Mouse (Mus musculus): ENCODE data around the gene Apoc4. TPM values are rescaled to one million over a fixed set of nuclear protein-coding genes. Genes with fewer than 3 reads are reported as not detected.

The Apoc4 gene
- polyA plus RNA-seq, 1 experiment from 2014 or later: 0.08 TPM

GRCm38 (mm10) chr7:19713598-19713997 is 32.3 kb upstream of the Apoc4 start:
- Histone ChIP-seq H3K27me3 (no peaks in the 10 kb centered on the region), H3K4me1 (replicated peaks) (peaks cover 24% of the 10 kb centered on the region), H3K4me2 (peak overlapping the region; percentile 98; the same call in 1 of the 2 replicates), H3K9me3 (no peaks in the 10 kb centered on the region), H3K9ac (peak overlapping the region; percentile 97; the same call in 1 of the 2 replicates), H3K27ac (replicated peaks) (no peak overlapping the region), H3K36me3 (peaks cover 51% of the 10 kb centered on the region), H3K4me3 (no peak overlapping the region)
- WGBS: 87% methylated on average over 9 of the region's 9 CpGs
- no peak for ATAC-seq (ENCODE audit: low read depth)

DNA sequence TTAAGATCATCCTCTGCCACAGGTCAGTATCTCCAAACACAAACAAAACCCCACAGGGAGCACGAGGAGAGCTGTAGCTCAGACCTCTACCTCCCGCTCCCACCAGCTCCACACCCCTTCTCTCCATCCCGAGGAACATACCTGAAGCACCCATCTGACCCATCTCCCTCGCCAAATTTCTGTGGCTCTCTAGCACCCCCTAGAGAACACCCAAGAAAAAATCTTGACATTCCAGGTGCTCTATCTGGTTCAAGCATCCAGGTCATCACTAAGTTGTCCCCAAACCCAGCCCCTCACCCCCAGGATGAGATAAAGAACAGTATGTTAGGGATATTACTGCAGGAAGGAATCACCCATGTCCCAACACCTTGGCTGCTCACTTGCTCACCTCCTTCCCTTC is 31.9 kb upstream of the Apoc4 start:
- no peak overlapping the region for H3K9ac ChIP-seq
- H3K36me3 ChIP-seq: peaks cover 54% of the 10 kb centered on the region
- no peak for ATAC-seq (ENCODE audit: low read depth)
- peaks cover 24% of the 10 kb centered on the region for H3K4me1 ChIP-seq (replicated peaks)
- H3K27ac ChIP-seq (replicated peaks): no peak overlapping the region
- H3K4me3 ChIP-seq: no peak overlapping the region
- no peaks in the 10 kb centered on the region for H3K9me3 ChIP-seq
- no peak overlapping the region for H3K4me2 ChIP-seq
- no peaks in the 10 kb centered on the region for H3K27me3 ChIP-seq
- WGBS: 63% methylated on average over 4 of the region's 4 CpGs

DNA sequence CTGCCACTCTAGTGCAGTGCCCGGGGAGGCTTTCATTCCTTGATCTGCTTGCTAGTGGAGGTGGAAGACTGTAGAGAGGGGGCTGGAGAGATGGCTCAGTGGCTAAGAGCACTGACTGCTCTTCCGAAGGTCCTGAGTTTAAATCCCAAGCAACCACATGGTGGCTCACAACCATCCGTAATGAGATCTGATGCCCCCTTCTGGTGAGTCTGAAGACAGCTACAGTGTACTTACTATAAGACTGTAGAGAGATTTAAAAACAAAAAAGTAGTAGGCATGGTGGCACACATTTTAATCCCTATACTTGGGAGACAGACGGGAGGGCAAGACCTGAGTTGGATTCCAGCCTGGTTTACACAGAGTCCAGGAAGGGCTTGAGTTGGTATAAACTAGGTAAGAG is 31.1 kb upstream of the Apoc4 start:
- no peak for ATAC-seq (ENCODE audit: low read depth)
- 80% methylated on average over 4 of the region's 4 CpGs for WGBS
- Histone ChIP-seq H3K4me2 (no peak overlapping the region), H3K4me3 (no peak overlapping the region), H3K27me3 (no peaks in the 10 kb centered on the region), H3K9me3 (no peaks in the 10 kb centered on the region), H3K9ac (no peak overlapping the region), H3K27ac (replicated peaks) (no peak overlapping the region), H3K4me1 (replicated peaks) (peaks cover 24% of the 10 kb centered on the region), H3K36me3 (peaks cover 58% of the 10 kb centered on the region)

GRCm38 (mm10) chr7:19710650-19711049 is 29.4 kb upstream of the Apoc4 start:
- ATAC-seq (ENCODE audit: low read depth): no peak
- H3K27ac ChIP-seq (replicated peaks): no peak overlapping the region
- H3K4me2 ChIP-seq: no peak overlapping the region
- no peak overlapping the region for H3K4me3 ChIP-seq
- no peaks in the 10 kb centered on the region for H3K27me3 ChIP-seq
- 93% methylated on average over 10 of the region's 10 CpGs for WGBS
- H3K36me3 ChIP-seq: peaks cover 70% of the 10 kb centered on the region
- H3K4me1 ChIP-seq (replicated peaks): peaks cover 15% of the 10 kb centered on the region
- no peaks in the 10 kb centered on the region for H3K9me3 ChIP-seq
- H3K9ac ChIP-seq: no peak overlapping the region

GRCm38 (mm10) chr7:19705271-19705670 is 24.0 kb upstream of the Apoc4 start:
- WGBS: 93% methylated on average over 7 of the region's 7 CpGs
- Histone ChIP-seq H3K9ac (no peak overlapping the region), H3K4me1 (replicated peaks) (0 out of 2 replicates have a peak, but pooled peaks cover 7% of the 10 kb centered on the region), H3K36me3 (peaks cover 75% of the 10 kb centered on the region), H3K27me3 (no peaks in the 10 kb centered on the region), H3K27ac (replicated peaks) (no peak overlapping the region), H3K4me2 (no peak overlapping the region), H3K9me3 (no peaks in the 10 kb centered on the region), H3K4me3 (no peak overlapping the region)
- no peak for ATAC-seq (ENCODE audit: low read depth)

- no peak overlapping the region for H3K27ac ChIP-seq (replicated peaks)
- H3K4me3 ChIP-seq: no peak overlapping the region
- WGBS: 95% methylated on average over 4 of the region's 4 CpGs
- no peak for ATAC-seq (ENCODE audit: low read depth)
- H3K27me3 ChIP-seq: no peaks in the 10 kb centered on the region
- no peak overlapping the region for H3K9ac ChIP-seq
- no peaks in the 10 kb centered on the region for H3K9me3 ChIP-seq
- peaks cover 11% of the 10 kb centered on the region for H3K4me1 ChIP-seq (replicated peaks)
- H3K36me3 ChIP-seq: peaks cover 67% of the 10 kb centered on the region
- no peak overlapping the region for H3K4me2 ChIP-seq
Measured at GRCm38 (mm10) chr7:19704475-19704874, 23.2 kb upstream of the Apoc4 start.

GRCm38 (mm10) chr7:19702859-19703555 is 21.7 kb upstream of the Apoc4 start:
- Histone ChIP-seq H3K27me3 (no peaks in the 10 kb centered on the region; the same call in 1 of the 2 replicates), H3K4me3 (no peak overlapping the region), H3K4me2 (no peak overlapping the region), H3K4me1 (replicated peaks) (peaks cover 26% of the 10 kb centered on the region), H3K27ac (replicated peaks) (no peak overlapping the region), H3K36me3 (peaks cover 54% of the 10 kb centered on the region), H3K9ac (no peak overlapping the region), H3K9me3 (no peaks in the 10 kb centered on the region)
- ATAC-seq (ENCODE audit: low read depth): no peak
- WGBS: 92% methylated on average over 16 of the region's 16 CpGs

DNA sequence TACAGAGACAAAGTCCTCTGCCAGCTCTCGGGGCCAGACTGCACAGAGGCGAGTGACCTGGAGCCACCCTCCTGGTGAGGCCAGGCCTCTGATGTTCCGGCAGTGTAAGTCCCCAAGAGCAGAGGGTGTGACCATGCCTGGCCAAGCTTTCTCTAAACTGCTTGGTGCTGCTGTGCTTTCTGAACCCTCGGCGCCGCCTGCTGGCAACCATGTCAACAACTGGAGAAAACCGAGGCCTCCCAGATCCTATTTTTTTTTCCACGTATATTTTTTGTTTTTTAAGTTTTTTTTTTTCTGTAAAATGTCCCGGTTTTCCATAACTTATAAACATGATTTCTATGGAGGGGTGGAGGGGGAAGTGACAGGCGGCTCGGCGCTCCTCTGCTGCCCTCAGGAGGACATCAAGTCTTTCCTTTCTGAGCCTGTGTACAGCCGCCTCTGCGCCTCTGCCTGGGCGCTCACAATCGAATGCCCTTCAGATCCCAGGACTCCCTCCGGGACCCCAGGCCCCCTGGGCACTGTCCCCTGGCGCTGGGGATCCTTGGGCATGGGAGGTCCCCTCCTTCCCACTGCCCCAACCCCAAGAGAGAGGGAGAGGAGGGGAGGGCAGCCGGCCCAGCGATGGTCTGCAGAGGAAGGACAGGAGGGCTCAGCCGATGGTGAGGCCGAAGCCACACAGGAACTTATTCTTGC is 19.9 kb upstream of the Apoc4 start:
- Histone ChIP-seq H3K27ac (replicated peaks) (peak overlapping the region; percentile 59), H3K4me1 (replicated peaks) (peaks cover 28% of the 10 kb centered on the region), H3K36me3 (peaks cover 43% of the 10 kb centered on the region), H3K9me3 (no peaks in the 10 kb centered on the region), H3K9ac (peak overlapping the region; percentile 31; the same call in 1 of the 2 replicates), H3K4me3 (no peak overlapping the region), H3K4me2 (no peak overlapping the region), H3K27me3 (peaks cover 4% of the 10 kb centered on the region; the same call in 1 of the 2 replicates)
- ATAC-seq (ENCODE audit: low read depth): no peak
- WGBS: 34% methylated on average over 22 of the region's 22 CpGs

DNA sequence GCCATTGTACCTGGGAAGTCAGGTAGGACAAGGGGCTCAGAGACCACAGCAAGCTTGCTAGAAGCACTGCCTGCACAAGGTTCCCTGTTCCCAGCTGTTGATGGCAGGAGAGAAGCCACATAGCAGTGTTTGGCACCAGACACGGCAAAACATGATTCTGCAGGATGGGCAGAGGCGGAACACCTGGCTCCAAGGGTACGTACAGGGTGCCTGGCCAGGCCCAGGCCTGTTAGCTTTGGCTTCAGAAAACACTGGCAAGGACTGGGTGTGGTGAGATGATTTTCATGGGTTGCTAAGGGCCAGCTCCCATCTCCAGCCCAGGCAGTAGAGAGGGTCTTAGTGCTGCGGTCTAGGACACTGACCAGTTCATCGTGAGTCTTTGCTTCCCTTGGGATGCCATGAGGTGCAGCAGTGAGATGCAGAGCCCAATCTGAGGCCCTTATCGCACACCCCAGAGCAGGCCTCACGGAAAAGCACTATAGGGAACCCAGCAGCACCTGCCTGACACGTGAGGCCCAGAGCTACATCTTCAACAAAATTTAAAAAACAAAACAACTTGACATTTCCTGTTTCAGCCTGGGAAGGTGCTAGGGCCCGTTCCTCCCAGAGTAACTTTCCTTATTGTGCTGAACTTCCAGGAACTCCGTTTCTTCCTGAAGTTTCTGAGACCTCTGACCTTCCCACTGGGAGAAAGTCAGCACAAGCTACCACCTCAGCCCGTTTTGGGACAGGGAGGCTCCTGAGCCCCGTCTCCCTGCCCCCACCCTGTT is 19.2 kb upstream of the Apoc4 start:
- Histone ChIP-seq H3K36me3 (peaks cover 45% of the 10 kb centered on the region), H3K27me3 (peaks cover 4% of the 10 kb centered on the region; the same call in 1 of the 2 replicates), H3K27ac (replicated peaks) (peak overlapping the region; percentile 23; the same call in 1 of the 2 replicates), H3K9me3 (no peaks in the 10 kb centered on the region), H3K4me2 (no peak overlapping the region), H3K9ac (no peak overlapping the region), H3K4me3 (no peak overlapping the region), H3K4me1 (replicated peaks) (peaks cover 28% of the 10 kb centered on the region)
- WGBS: 65% methylated on average over 12 of the region's 12 CpGs
- ATAC-seq (ENCODE audit: low read depth): no peak

GRCm38 (mm10) chr7:19699827-19700148 is 18.5 kb upstream of the Apoc4 start:
- 74% methylated on average over 4 of the region's 4 CpGs for WGBS
- ATAC-seq (ENCODE audit: low read depth): no peak
- H3K27ac ChIP-seq (replicated peaks): no peak overlapping the region
- H3K9me3 ChIP-seq: no peaks in the 10 kb centered on the region
- peaks cover 38% of the 10 kb centered on the region for H3K36me3 ChIP-seq
- peaks cover 28% of the 10 kb centered on the region for H3K4me1 ChIP-seq (replicated peaks)
- H3K4me3 ChIP-seq: no peak overlapping the region
- peaks cover 4% of the 10 kb centered on the region; the same call in 1 of the 2 replicates for H3K27me3 ChIP-seq
- H3K9ac ChIP-seq: 0 out of 2 replicates have a peak overlapping the region, but pooled peaks have one; percentile 69
- peak overlapping the region; percentile 60; the same call in 1 of the 2 replicates for H3K4me2 ChIP-seq

- Histone ChIP-seq H3K4me1 (replicated peaks) (peaks cover 28% of the 10 kb centered on the region), H3K4me3 (peak within 1 kb of the TSS; percentile 35), H3K27ac (replicated peaks) (peak within 1 kb of the TSS; percentile 54; the same call in 1 of the 2 replicates), H3K4me2 (peak within 1 kb of the TSS; percentile 60), H3K36me3 (peaks cover 32% of the 10 kb centered on the region), H3K9me3 (no peaks in the 10 kb centered on the region), H3K9ac (peak within 1 kb of the TSS; percentile 69), H3K27me3 (peaks cover 4% of the 10 kb centered on the region; the same call in 1 of the 2 replicates)
- 2% methylated on average over 20 of the region's 20 CpGs for WGBS
- ATAC-seq (ENCODE audit: low read depth): peak; percentile 70
Measured at GRCm38 (mm10) chr7:19698907-19699826, 17.9 kb upstream of the Apoc4 start, which contains the start of gene Apoe. TSS of gene Apoe (minus strand) at chr7:19699188.
